Mouse (Mus musculus) heart, adult 11 months (tissue): ENCODE measurements at regions not wholly inside any gene's neighbourhood (a gene's known extent, or its start where the extent isn't known, plus 50 kb on each side); places are given as distances from the start of the nearest gene placed in this dataset.

Experiments
- DNase-seq: peaks from one replicate; pipeline ENCODE4 v3.0.0; 2022

DNA sequence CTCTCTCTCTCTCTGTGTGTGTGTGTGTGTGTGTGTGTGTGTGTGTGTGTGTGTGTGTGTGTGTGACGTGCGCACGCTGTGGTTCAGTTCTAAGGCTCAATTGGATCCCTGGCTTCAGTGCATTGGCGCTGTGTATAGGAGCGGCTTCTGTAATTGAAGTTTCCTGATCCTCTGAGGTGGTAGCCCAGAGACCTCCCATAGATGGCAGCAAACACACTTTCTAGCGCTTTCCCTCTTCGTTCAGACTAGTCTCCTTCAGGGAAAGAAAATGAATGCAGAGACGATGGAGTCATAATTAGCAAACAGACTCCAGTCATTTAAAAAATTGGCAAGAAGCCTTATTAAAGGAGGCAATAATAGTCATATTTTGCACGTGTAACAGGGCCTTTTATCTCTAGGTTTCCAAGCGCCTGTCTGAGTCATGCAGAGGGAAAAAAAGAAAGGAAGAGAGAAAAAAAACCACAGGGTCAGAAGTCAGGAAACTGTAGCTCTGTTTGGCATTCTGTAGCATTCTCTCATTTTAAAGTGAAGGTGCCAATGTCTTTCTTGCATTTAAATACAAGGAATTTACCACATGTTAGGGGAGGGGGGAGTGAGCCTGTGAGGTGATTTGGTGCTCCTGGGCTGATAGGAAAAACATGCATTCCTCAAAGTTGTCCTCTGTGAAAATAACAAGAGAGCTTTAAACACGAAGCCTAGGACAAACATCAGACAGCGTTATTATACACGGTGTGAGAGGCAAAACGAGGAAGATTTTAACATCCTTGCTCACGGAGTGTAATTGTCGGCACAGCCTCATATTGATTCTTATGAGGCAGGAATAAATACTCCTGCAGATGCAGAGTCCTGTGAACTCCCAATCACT lies 439.4 kb upstream of the Kif2a start:
- peak; percentile 82 for DNase-seq

- peak; percentile 92 for DNase-seq
These were observed 436.8 kb upstream of the Kif2a start for GRCm38 (mm10) chr13:107458730-107459129.

GRCm38 (mm10) chr13:107457270-107457669 lies 435.3 kb upstream of the Kif2a start:
- peak; percentile 83 for DNase-seq

DNA sequence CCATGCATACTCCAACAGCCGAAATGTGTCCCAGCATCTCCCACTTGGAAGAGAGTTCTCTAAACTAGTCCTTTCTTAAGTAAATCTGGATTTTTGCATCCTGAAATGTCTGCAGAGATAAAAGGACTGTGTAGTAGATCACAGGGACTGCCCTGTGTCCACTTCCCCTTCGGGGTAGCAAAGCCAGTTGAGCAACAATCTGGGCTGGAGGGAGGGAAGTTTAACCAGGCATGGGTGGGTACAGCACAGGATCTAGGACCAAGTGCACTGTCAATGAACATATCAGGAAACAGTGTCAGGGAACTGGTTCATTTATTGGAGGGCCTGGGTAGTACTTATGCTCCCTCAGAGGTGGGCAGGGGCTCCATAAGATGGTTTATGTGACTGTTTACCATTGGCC lies 434.5 kb upstream of the Kif2a start:
- peak; percentile 61 for DNase-seq

DNA sequence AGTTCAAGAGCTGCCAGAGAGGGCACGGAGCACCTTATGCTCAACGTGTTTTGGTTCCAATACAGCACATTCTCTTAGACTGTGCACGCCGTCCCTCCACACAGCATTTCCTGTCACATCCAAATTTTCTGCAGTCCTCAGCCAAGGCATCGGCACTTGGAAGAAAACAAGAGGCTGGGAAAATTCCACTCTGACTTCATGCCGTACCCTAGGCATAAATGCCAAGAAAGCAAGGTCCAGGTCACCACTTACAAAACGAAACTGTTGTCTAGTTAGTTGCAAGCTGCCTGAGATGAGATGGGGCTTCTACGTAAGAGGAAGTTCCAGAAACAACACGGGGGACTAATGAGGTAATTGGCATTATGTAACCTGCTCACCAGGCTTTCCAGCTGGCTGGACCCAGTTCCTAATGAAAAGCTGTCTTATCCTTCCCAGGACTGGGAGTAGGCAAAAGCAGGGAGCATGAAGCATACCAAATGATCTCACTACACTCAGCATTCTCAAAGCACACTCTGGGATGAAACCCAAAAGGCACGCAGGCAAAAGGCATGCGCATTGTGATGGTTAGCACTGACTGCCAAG lies 427.8 kb upstream of the Kif2a start:
- peak; percentile 98 for DNase-seq

DNA sequence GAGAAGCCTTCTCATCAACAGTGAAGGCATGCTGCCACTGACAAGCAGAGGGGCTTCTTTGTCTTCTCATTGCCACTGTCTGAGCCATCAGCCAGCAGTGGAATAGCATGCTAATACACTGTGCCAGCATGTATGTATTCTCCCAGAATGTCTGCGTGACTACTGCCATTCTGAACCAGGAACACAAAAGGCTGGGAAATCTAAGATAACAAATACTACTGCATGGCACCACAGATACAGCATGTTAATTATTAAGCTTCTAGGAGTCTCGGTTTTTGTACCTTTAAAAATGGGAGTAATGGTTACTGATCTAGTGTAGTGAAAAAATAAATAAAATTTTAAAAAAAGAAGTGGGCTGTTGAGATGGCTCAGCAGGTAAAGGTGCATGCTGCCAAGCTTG lies 425.9 kb upstream of the Kif2a start:
- no peak for DNase-seq

- no peak for DNase-seq
These were observed 397.6 kb upstream of the Kif2a start for GRCm38 (mm10) chr13:107419363-107420155.

- DNase-seq: no peak
These were observed 388.3 kb upstream of the Kif2a start for GRCm38 (mm10) chr13:107410267-107410666.

DNA sequence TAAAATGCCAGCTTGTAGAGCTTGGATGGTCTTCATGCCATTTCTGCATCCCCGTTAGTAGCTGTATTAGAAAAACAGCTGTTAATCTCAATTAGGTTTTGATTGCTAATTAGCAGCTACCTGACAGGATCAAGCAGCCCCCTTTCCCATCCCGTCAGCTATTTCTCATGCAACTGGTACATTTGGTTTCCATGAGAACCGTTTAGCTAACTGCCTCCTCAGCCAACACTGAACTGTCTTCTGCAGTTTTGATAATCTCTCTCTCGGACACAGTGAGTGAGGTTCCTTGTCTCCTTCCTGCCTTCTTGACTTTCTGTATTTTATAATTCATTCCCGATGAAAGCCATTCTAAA lies 385.7 kb upstream of the Kif2a start:
- no peak for DNase-seq

GRCm38 (mm10) chr13:107406977-107407673 lies 385.2 kb upstream of the Kif2a start:
- peak; percentile 50 for DNase-seq

DNA sequence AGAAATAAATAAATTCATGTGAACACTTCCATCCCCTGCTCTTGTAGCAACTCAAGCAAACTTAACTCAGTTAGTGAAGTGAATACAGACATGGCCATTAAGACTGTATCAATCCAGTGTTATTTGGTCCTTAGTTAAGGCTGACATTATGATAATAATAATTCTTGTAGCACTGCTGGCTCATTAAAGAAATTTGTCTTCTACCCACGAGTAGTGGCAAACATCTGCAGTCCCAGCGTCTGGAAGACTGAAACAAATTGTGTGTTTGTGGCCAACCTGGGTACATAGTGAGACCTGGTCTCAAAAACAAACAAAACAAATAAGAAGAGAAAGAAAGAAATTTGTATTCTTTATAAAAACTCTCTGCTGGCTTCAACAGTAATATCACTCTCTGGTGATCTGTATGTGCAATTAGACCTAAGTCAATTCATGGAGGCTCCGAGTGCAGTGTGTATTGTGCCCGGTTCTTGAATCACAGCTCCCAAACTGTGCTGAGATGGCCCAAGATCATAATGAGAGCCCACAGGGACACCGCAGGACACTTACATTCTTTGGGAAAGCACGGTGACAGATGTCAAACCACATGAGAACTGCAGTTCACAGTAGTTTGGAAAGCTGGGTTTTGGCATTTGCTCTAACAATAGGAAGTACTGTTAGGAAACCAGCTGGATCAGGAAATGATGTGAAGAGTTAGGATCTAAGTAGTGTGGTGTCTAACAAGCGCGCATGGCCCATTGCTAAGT lies 376.9 kb upstream of the Kif2a start:
- no peak for DNase-seq

DNA sequence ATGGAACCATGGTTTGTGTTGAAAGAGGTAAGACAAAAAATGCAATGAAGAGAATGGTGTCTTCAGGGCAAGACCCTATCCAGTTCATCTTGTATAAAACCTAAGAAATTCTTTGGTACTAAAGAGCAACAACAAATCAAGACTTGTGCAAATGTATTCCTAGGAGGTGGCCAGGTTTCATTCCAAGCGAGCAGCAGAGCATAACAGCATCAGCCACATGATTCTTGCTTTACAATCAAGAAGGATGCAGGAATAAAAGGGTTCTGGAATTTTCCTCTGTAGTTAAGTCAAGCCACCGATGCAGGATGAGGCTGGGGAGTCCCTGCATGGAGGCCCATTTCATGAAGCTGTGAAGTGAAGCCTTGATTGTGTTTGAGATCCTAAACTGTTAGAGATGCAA lies 374.1 kb upstream of the Kif2a start:
- DNase-seq: peak; percentile 35

GRCm38 (mm10) chr13:107394451-107394850 lies 372.5 kb upstream of the Kif2a start:
- DNase-seq: peak; percentile 79

DNA sequence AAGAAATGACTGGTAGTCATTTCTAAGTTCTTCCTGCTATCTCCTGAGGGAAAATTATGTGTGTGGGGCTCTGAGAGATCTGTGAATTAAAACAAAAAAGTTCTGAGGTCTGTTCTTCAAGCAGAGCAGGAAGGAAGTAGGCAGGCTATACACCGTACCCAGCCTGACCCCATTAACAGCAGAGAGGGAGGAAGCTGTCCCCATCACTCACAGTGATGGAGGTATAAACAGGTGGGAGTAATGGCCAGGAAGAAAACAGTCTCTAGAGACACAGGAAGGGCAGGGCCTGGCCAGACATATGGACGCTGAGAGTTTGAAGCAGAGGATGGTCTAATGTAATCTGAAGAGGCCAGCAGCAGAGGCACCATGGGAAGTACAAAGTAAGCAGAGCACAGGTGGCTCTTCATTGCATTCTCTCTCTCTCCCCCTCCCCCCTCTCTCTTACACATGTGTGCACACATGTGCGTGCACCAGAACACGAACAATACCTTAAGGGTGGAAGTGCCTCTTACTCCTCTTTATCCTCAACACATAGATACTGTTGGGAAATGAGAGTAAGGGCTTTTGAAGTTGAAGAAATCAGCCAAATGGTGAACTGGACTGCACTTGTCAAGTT lies 367.7 kb upstream of the Kif2a start:
- DNase-seq: peak; percentile 57

DNA sequence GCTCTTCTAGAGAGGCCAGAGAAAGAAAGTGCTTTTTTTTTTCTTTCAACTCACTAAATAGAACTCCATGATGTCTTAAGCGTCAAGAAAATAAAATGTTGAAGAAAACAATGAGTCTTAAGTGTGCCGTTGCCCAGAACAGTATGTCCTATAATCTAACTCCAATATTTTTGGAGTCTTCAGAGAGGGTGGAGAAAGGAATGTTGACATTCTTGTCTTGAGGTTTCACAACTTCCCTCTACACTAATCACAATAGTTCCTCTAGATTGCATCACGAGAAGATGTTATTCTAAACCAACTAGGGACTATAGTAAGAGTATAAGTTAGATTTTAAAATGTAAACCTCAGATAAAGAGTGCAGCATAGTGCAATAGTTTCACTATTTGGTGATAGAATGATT lies 367.1 kb upstream of the Kif2a start:
- DNase-seq: no peak

GRCm38 (mm10) chr13:107378076-107378475 lies 356.1 kb upstream of the Kif2a start:
- DNase-seq: no peak

GRCm38 (mm10) chr13:107372666-107373065 lies 350.7 kb upstream of the Kif2a start:
- DNase-seq: no peak

GRCm38 (mm10) chr13:107371616-107372582 lies 350.0 kb upstream of the Kif2a start:
- peak; percentile 91 for DNase-seq

GRCm38 (mm10) chr13:107367639-107368038 lies 345.7 kb upstream of the Kif2a start:
- DNase-seq: no peak

- no peak for DNase-seq
These were observed 343.8 kb upstream of the Kif2a start for GRCm38 (mm10) chr13:107365766-107366165.

GRCm38 (mm10) chr13:107365241-107365640 lies 343.3 kb upstream of the Kif2a start:
- DNase-seq: no peak
